Mouse (Mus musculus): ENCODE results near the gene Rps18. TPM values are rescaled to one million over a fixed set of nuclear protein-coding genes. Genes with fewer than 3 reads are reported as not detected.

The Rps18 gene
- polyA plus RNA-seq, 2 experiments: 1,098 to 1,411 TPM

DNA sequence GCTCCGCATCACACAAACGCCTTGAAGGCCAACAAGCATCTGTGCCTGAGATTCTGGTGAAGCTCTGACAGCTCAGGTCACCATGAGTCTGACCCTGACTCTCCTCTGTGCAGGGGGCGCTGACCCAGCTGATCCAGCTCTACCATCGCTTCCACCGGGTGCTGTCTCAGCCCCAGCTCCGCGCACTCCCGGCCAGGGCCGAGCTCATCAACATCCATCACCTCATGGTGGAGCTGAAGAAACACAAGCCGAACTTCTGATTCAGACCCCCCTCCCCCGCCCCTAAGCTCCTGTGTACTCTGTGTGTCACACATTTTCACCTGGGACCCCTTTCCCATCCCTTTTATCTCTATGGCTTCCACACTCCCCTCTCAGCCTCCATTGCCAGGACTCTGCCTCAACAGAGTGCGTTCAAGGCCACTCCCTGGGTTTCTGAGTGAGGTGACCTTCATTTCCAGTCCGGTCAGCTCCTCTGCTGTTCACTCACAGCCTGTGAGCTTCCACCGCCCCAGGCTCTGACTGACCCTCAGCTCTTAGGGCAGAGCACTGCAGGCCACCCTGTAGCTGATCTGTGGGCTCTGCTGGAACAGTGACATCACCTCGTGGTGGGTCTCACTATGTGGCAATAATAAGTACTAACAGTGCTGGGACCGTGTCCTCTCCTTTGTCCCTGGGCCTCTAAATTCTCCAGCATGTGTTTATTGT, 10.2 kb upstream of the Rps18 start:
- Histone ChIP-seq H3K4me2 (ENCODE audit: low read depth) (no peak overlapping the region), H3K27ac (no peak overlapping the region), H3K4me3 (ENCODE audit: insufficient read depth in 1 of 2, low read depth in 2 of 2, low read length in 2 of 2) (no peak overlapping the region), H3K9ac (replicated peaks) (no peak overlapping the region), H3K36me3 (replicated peaks; ENCODE audit: control insufficient read depth, insufficient read depth, low read depth) (no peaks in the 10 kb centered on the region; the same call in 1 of the 2 replicates), H3K4me1 (replicated peaks; ENCODE audit: control insufficient read depth in 2 of 2, insufficient read depth in 2 of 2, low read length in 1 of 2) (no peaks in the 10 kb centered on the region; a peak in 1 of 4 replicates), H3K9me3 (ENCODE audit: control insufficient read depth, low read length) (no peaks in the 10 kb centered on the region), H3K27me3 (ENCODE audit: control insufficient read depth, insufficient read depth, low read length) (no peaks in the 10 kb centered on the region)
- WGBS (ENCODE audit: insufficient replicate concordance): 80% methylated on average over 16 of the region's 16 CpGs
- ATAC-seq (ENCODE audit: insufficient read depth) (no peak), DNase-seq (ENCODE audit: low read depth in 3 of 3, low spot score in 3 of 3) (no peak)
- TF ChIP-seq EP300 (IDR thresholded peaks at IDR 0.05; ENCODE audit: low read depth) (no peak), CTCF (IDR thresholded peaks at IDR 0.05; ENCODE audit: low read depth) (no peak)

DNA sequence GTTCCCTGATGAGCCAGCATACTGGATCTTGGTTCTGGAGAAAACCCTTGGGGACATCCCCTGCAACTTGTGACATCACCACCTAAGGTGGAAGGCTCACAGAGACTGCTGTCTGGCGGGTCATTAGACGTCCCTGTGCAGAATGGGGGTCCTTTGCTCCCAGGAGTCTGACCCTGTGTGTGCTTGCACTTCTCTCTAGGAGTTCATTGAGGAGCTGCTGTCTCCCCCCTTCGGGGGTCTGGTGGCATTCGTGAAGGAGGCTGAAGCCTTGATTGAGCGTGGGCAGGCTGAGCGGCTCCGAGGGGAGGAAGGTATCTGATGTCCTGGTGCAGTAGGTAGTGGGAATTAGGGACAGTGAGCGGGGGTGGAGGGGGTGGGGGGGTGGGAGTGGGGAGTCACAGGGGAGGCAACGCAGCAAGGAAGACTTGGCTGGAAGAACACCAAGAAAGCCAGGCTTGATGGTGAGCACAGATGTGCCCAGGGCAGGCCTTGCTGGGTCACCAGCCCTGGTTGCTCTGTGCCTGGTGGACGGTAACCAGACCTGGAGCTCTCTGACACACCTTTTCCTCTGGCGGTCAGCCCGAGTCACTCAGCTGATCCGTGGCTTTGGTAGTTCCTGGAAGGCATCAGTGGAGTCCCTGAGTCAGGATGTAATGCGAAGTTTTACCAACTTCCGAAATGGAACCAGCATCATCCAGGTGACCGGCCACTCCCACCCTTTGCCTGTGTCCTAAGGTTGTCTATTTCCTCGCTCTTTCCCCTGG, 9.5 kb upstream of the Rps18 start:
- WGBS (ENCODE audit: insufficient replicate concordance): 83% methylated on average over 17 of the region's 17 CpGs
- DNase-seq (ENCODE audit: low read depth in 3 of 3, low spot score in 3 of 3): no peak
- Histone ChIP-seq H3K27ac (no peak overlapping the region), H3K4me3 (ENCODE audit: insufficient read depth in 1 of 2, low read depth in 2 of 2, low read length in 2 of 2) (no peak overlapping the region), H3K27me3 (ENCODE audit: control insufficient read depth, insufficient read depth, low read length) (no peaks in the 10 kb centered on the region), H3K9me3 (ENCODE audit: control insufficient read depth, low read length) (no peaks in the 10 kb centered on the region), H3K9ac (replicated peaks) (no peak overlapping the region), H3K4me2 (ENCODE audit: low read depth) (no peak overlapping the region), H3K4me1 (replicated peaks; ENCODE audit: control insufficient read depth in 2 of 2, insufficient read depth in 2 of 2, low read length in 1 of 2) (no peaks in the 10 kb centered on the region; a peak in 1 of 4 replicates), H3K36me3 (replicated peaks; ENCODE audit: control insufficient read depth, insufficient read depth, low read depth) (no peaks in the 10 kb centered on the region; the same call in 1 of the 2 replicates)
- no peak for ATAC-seq (ENCODE audit: insufficient read depth)
- TF ChIP-seq CTCF (IDR thresholded peaks at IDR 0.05; ENCODE audit: low read depth) (no peak), EP300 (IDR thresholded peaks at IDR 0.05; ENCODE audit: low read depth) (no peak)

DNA sequence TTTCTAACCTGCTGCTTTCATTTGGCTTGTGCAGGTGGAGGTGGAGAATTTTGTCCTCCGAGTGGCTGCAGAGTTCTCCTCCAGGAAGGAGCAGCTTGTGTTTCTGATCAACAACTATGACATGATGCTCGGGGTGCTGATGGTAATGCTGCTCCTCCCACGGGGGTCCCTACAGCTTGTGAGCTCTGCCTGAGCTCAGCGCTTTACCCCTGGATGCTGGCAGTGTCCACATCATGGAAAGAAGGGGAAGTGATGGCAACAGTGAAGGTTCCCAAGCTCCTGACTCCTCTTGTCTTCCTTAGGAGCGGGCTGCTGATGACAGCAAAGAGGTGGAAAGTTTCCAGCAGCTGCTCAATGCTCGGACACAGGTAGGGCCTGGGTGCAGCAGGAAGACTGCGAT, 7.1 kb upstream of the Rps18 start:
- Histone ChIP-seq H3K9me3 (ENCODE audit: control insufficient read depth, low read length) (no peaks in the 10 kb centered on the region), H3K4me3 (ENCODE audit: insufficient read depth in 1 of 2, low read depth in 2 of 2, low read length in 2 of 2) (no peak overlapping the region), H3K9ac (replicated peaks) (no peak overlapping the region), H3K4me1 (replicated peaks; ENCODE audit: control insufficient read depth in 2 of 2, insufficient read depth in 2 of 2, low read length in 1 of 2) (no peaks in the 10 kb centered on the region), H3K27ac (no peak overlapping the region), H3K27me3 (ENCODE audit: control insufficient read depth, insufficient read depth, low read length) (no peaks in the 10 kb centered on the region), H3K4me2 (ENCODE audit: low read depth) (no peak overlapping the region), H3K36me3 (replicated peaks; ENCODE audit: control insufficient read depth, insufficient read depth, low read depth) (no peaks in the 10 kb centered on the region; the same call in 1 of the 2 replicates)
- WGBS (ENCODE audit: insufficient replicate concordance): 83% methylated on average over 7 of the region's 7 CpGs
- no peak for DNase-seq (ENCODE audit: low read depth in 3 of 3, low spot score in 3 of 3)
- ATAC-seq (ENCODE audit: insufficient read depth): no peak
- TF ChIP-seq EP300 (IDR thresholded peaks at IDR 0.05; ENCODE audit: low read depth) (no peak), CTCF (IDR thresholded peaks at IDR 0.05; ENCODE audit: low read depth) (no peak)

DNA sequence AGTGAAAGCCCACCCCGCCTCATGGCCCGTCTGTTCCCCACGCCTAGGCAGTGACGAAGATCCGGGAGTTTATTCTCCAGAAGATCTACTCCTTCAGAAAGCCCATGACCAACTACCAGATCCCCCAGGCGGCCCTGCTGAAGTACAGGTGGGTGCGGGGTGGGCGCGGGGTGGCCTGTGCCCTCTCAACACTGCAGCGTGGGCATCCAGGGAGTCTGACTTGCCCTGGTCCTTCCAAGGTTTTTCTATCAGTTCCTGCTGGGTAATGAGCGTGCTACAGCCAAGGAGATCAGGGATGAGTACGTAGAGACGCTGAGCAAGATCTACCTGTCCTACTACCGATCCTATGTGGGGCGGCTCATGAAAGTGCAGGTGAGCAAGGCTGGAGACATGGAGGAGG, 4.1 kb upstream of the Rps18 start:
- Histone ChIP-seq H3K27ac (no peak overlapping the region), H3K27me3 (ENCODE audit: control insufficient read depth, insufficient read depth, low read length) (no peaks in the 10 kb centered on the region), H3K9ac (replicated peaks) (no peak overlapping the region), H3K4me1 (replicated peaks; ENCODE audit: control insufficient read depth in 2 of 2, insufficient read depth in 2 of 2, low read length in 1 of 2) (peaks cover 3 to 8% of the 10 kb centered on the region in 2 experiments), H3K4me3 (ENCODE audit: insufficient read depth in 1 of 2, low read depth in 2 of 2, low read length in 2 of 2) (no peak overlapping the region), H3K9me3 (ENCODE audit: control insufficient read depth, low read length) (no peaks in the 10 kb centered on the region), H3K4me2 (ENCODE audit: low read depth) (no peak overlapping the region), H3K36me3 (replicated peaks; ENCODE audit: control insufficient read depth, insufficient read depth, low read depth) (no peaks in the 10 kb centered on the region; the same call in 1 of the 2 replicates)
- ATAC-seq (ENCODE audit: insufficient read depth) (no peak), DNase-seq (ENCODE audit: low read depth in 3 of 3, low spot score in 3 of 3) (no peak)
- TF ChIP-seq EP300 (IDR thresholded peaks at IDR 0.05; ENCODE audit: low read depth) (no peak), CTCF (IDR thresholded peaks at IDR 0.05; ENCODE audit: low read depth) (no peak)
- 89% methylated on average over 15 of the region's 15 CpGs for WGBS (ENCODE audit: insufficient replicate concordance)

DNA sequence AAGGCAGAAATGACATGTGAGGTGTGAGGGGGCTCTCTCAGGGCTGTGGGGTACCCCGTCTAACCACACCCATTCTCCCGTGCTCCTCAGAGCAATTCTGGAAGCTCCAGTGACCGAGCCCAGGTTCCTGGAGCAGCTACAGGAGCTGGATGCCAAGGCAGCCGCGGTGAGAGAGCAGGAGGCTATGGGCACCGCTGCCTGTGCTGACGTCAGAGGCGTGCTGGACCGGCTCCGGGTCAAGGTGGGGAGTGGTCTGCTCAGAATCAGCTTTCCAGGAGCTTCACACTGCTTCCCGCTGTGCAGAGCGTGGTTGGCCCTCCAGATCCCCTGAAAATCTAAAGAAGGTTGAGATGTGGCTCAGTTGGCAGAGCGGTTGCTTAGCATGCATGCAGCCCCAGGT, 3.3 kb upstream of the Rps18 start:
- Histone ChIP-seq H3K9me3 (ENCODE audit: control insufficient read depth, low read length) (no peaks in the 10 kb centered on the region), H3K27ac (no peak overlapping the region), H3K4me3 (ENCODE audit: insufficient read depth in 1 of 2, low read depth in 2 of 2, low read length in 2 of 2) (no peak overlapping the region), H3K9ac (replicated peaks) (no peak overlapping the region), H3K4me2 (ENCODE audit: low read depth) (no peak overlapping the region), H3K36me3 (replicated peaks; ENCODE audit: control insufficient read depth, insufficient read depth, low read depth) (peaks cover 5% of the 10 kb centered on the region), H3K27me3 (ENCODE audit: control insufficient read depth, insufficient read depth, low read length) (no peaks in the 10 kb centered on the region), H3K4me1 (replicated peaks; ENCODE audit: control insufficient read depth in 2 of 2, insufficient read depth in 2 of 2, low read length in 1 of 2) (peaks cover 3 to 8% of the 10 kb centered on the region in 2 experiments)
- 88% methylated on average over 13 of the region's 13 CpGs for WGBS (ENCODE audit: insufficient replicate concordance)
- DNase-seq (ENCODE audit: low read depth in 3 of 3, low spot score in 3 of 3) (no peak), ATAC-seq (ENCODE audit: insufficient read depth) (no peak)
- TF ChIP-seq EP300 (IDR thresholded peaks at IDR 0.05; ENCODE audit: low read depth) (no peak), CTCF (IDR thresholded peaks at IDR 0.05; ENCODE audit: low read depth) (no peak)

Measured in liver, embryonic 14.5 days (tissue).